Mouse (Mus musculus): ENCODE results near the gene Nfkbib. TPM values are rescaled to one million over a fixed set of nuclear protein-coding genes. Genes with fewer than 3 reads are reported as not detected.

Gene Nfkbib
- polyA plus RNA-seq, 1 experiment from 2014 or later = 38.9 TPM

DNA sequence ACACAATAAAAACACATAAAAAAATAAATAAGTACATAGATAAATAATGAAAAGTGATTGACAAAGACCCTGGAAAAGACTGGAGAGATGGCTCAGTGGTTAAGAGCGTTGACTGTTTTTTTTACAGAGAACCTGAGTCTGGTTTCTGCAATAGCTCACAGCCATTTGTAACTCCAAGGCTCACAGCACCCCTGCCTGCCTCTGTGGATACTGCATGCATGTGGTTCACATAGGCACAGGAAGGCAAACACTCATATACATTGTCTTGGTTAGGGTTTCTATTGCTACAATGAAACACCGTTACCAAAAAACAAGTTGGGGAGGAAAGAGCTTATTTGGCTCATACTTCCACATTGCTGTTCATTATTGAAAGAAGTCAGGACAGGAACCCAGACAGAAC is 51.7 kb downstream of the Nfkbib start:
- no peak overlapping the region for H3K4me2 ChIP-seq (replicated peaks; ENCODE audit: low read depth, low read length)
- no peak overlapping the region for H3K27ac ChIP-seq (ENCODE audit: low read length)

DNA sequence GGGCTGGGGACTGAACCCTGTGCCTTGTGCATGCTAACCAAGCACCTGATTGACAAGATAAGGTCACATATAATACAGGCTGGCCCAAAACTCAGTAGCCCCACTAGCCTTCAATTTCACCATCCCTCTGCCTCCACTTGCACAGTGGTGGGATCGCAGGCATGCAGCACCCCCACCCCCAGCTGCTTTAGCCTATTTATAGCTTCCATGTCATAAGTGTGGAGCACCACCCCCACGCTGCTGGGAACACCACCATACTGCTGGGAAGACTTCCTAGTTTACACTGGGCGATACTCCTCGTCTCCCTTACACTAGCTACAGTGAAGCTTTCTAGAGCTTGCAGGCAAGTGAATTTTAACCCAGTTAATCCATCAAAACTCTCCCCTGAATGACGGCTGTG is 52.6 kb downstream of the Nfkbib start:
- Histone ChIP-seq H3K4me3 (ENCODE audit: low read depth, low read length) (no peak overlapping the region), H3K4me1 (ENCODE audit: control insufficient read depth, insufficient read depth, low read length) (peaks cover 13% of the 10 kb centered on the region; the same call in 1 of the 2 replicates), H3K36me3 (ENCODE audit: control insufficient read depth, insufficient read depth, low read length) (no peaks in the 10 kb centered on the region), H3K27me3 (ENCODE audit: control insufficient read depth, insufficient read depth, low read length) (no peaks in the 10 kb centered on the region), H3K4me2 (replicated peaks; ENCODE audit: low read depth, low read length) (no peak overlapping the region), H3K9me3 (ENCODE audit: control insufficient read depth, low read depth, low read length) (no peaks in the 10 kb centered on the region), H3K27ac (ENCODE audit: low read length) (no peak overlapping the region), H3K9ac (replicated peaks; ENCODE audit: low read depth, low read length) (no peak overlapping the region)
- 67% methylated on average over 5 of the region's 5 CpGs for WGBS
- ATAC-seq (ENCODE audit: insufficient number of reproducible peaks, insufficient read depth, low FRiP score, low read depth) = no peak

More for the DNA sequence above, 51.7 kb downstream of the Nfkbib start:
- Histone ChIP-seq H3K9ac (replicated peaks; ENCODE audit: low read depth, low read length) (no peak overlapping the region), H3K36me3 (ENCODE audit: control insufficient read depth, insufficient read depth, low read length) (no peaks in the 10 kb centered on the region), H3K4me3 (ENCODE audit: low read depth, low read length) (no peak overlapping the region), H3K9me3 (ENCODE audit: control insufficient read depth, low read depth, low read length) (no peaks in the 10 kb centered on the region), H3K27me3 (ENCODE audit: control insufficient read depth, insufficient read depth, low read length) (no peaks in the 10 kb centered on the region), H3K4me1 (ENCODE audit: control insufficient read depth, insufficient read depth, low read length) (peaks cover 13% of the 10 kb centered on the region; the same call in 1 of the 2 replicates)
- ATAC-seq (ENCODE audit: insufficient number of reproducible peaks, insufficient read depth, low FRiP score, low read depth) = no peak
- 98% methylated on average over 2 of the region's 2 CpGs for WGBS

DNA sequence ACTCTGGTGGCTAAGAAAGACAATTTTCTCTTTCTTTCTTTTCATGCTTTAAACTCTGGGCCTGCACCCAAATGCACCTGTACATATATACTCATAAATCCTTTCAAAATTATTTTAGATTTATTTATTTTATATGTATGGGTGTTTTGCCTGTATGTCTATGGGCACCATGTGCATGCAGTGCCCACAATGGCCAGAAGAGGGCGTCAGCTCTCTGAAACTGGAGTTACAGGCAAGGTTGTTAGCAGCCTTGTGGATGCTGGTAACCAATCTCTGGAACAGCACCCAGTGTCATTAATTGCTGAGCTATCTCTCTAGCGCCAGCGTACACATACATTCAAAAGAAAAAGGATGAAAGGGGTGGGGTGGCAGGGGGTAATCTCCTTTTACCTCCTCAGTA is 56.4 kb downstream of the Nfkbib start:
- Histone ChIP-seq H3K9ac (replicated peaks; ENCODE audit: low read depth, low read length) (no peak overlapping the region), H3K9me3 (ENCODE audit: control insufficient read depth, low read depth, low read length) (no peaks in the 10 kb centered on the region), H3K27me3 (ENCODE audit: control insufficient read depth, insufficient read depth, low read length) (no peaks in the 10 kb centered on the region), H3K4me3 (ENCODE audit: low read depth, low read length) (no peak overlapping the region), H3K27ac (ENCODE audit: low read length) (no peak overlapping the region), H3K4me2 (replicated peaks; ENCODE audit: low read depth, low read length) (no peak overlapping the region), H3K4me1 (ENCODE audit: control insufficient read depth, insufficient read depth, low read length) (no peaks in the 10 kb centered on the region), H3K36me3 (ENCODE audit: control insufficient read depth, insufficient read depth, low read length) (no peaks in the 10 kb centered on the region)
- ATAC-seq (ENCODE audit: insufficient number of reproducible peaks, insufficient read depth, low FRiP score, low read depth) = no peak
- 65% methylated on average over 3 of the region's 3 CpGs for WGBS

DNA sequence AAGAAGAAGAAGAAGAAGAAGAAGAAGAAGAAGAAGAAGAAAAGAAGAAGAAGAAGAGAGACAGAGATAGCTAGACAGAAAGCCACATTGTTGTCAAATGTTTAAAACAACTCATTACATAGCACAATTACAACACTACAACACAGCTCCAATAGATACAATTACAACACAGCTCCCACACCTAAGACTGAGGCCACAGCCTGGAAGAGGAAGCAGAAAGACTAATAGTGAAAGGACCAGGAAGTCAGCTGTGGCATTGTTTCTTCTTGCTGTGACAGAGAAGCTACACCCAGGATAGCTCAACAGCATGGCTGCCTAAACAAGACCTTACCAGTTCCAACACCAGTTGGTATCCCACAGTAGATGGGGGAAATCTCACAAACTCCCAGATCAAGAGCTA is 57.9 kb downstream of the Nfkbib start:
- Histone ChIP-seq H3K4me3 (ENCODE audit: low read depth, low read length) (no peak overlapping the region), H3K36me3 (ENCODE audit: control insufficient read depth, insufficient read depth, low read length) (no peaks in the 10 kb centered on the region), H3K27me3 (ENCODE audit: control insufficient read depth, insufficient read depth, low read length) (no peaks in the 10 kb centered on the region), H3K4me1 (ENCODE audit: control insufficient read depth, insufficient read depth, low read length) (no peaks in the 10 kb centered on the region), H3K9me3 (ENCODE audit: control insufficient read depth, low read depth, low read length) (no peaks in the 10 kb centered on the region), H3K4me2 (replicated peaks; ENCODE audit: low read depth, low read length) (no peak overlapping the region), H3K27ac (ENCODE audit: low read length) (no peak overlapping the region), H3K9ac (replicated peaks; ENCODE audit: low read depth, low read length) (no peak overlapping the region)
- no peak for ATAC-seq (ENCODE audit: insufficient number of reproducible peaks, insufficient read depth, low FRiP score, low read depth)

Other genes starting within 250 kb of the Nfkbib start
- gene Ifnl3, start 244.7 kb downstream of the Nfkbib start, polyA plus RNA-seq (2014; fragmentation: Nextera tagmentation; extraction: Ambion mirVana) = not detected in 2 replicates
- 0.49 and 1.0 TPM in 2 replicates for gene Sycn, start 226.6 kb downstream of the Nfkbib start, polyA plus RNA-seq (2014; fragmentation: Nextera tagmentation; extraction: Ambion mirVana)
- gene Nccrp1, start 220.3 kb downstream of the Nfkbib start, polyA plus RNA-seq (2014; fragmentation: Nextera tagmentation; extraction: Ambion mirVana) = not detected in 2 replicates
- gene Samd4b, start 169.4 kb downstream of the Nfkbib start, polyA plus RNA-seq (2014; fragmentation: Nextera tagmentation; extraction: Ambion mirVana) = 23.7 and 25.8 TPM in 2 replicates
- 41.1 and 47.8 TPM in 2 replicates for gene Pak4, start 169.3 kb downstream of the Nfkbib start, polyA plus RNA-seq (2014; fragmentation: Nextera tagmentation; extraction: Ambion mirVana)
- not detected in 2 replicates for gene Acp7, start 136.2 kb downstream of the Nfkbib start, polyA plus RNA-seq (2014; fragmentation: Nextera tagmentation; extraction: Ambion mirVana)
- gene Fbxo27, start 74.7 kb downstream of the Nfkbib start, polyA plus RNA-seq (2014; fragmentation: Nextera tagmentation; extraction: Ambion mirVana) = 5.8 and 6.3 TPM in 2 replicates
- 9.5 and 12.1 TPM in 2 replicates for gene Fbxo17, start 50.7 kb downstream of the Nfkbib start, polyA plus RNA-seq (2014; fragmentation: Nextera tagmentation; extraction: Ambion mirVana)
- gene Mrps12, start 25.7 kb downstream of the Nfkbib start, polyA plus RNA-seq (2014; fragmentation: Nextera tagmentation; extraction: Ambion mirVana) = 129 and 153 TPM in 2 replicates
- gene Sars2, start 25.5 kb downstream of the Nfkbib start, polyA plus RNA-seq (2014; fragmentation: Nextera tagmentation; extraction: Ambion mirVana) = 24.2 and 24.9 TPM in 2 replicates
- not detected in 2 replicates for gene Ccer2, start 11.3 kb downstream of the Nfkbib start, polyA plus RNA-seq (2014; fragmentation: Nextera tagmentation; extraction: Ambion mirVana)
- 64.9 and 68.8 TPM in 2 replicates for gene Sirt2, start 777 bp downstream of the Nfkbib start, polyA plus RNA-seq (2014; fragmentation: Nextera tagmentation; extraction: Ambion mirVana)
- 3.3 and 4.5 TPM in 2 replicates for gene Rinl, start 21.5 kb upstream of the Nfkbib start, polyA plus RNA-seq (2014; fragmentation: Nextera tagmentation; extraction: Ambion mirVana)
- 259 and 266 TPM in 2 replicates for gene Hnrnpl, start 41.0 kb upstream of the Nfkbib start, polyA plus RNA-seq (2014; fragmentation: Nextera tagmentation; extraction: Ambion mirVana)
- gene Ech1, start 57.7 kb upstream of the Nfkbib start, polyA plus RNA-seq (2014; fragmentation: Nextera tagmentation; extraction: Ambion mirVana) = 172 and 179 TPM in 2 replicates
- 127 and 140 TPM in 2 replicates for gene Lgals4, start 66.3 kb upstream of the Nfkbib start, polyA plus RNA-seq (2014; fragmentation: Nextera tagmentation; extraction: Ambion mirVana)
- gene Lgals7, start 96.3 kb upstream of the Nfkbib start, polyA plus RNA-seq (2014; fragmentation: Nextera tagmentation; extraction: Ambion mirVana) = 1.4 and 1.5 TPM in 2 replicates
- gene Capn12, start 113.9 kb upstream of the Nfkbib start, polyA plus RNA-seq (2014; fragmentation: Nextera tagmentation; extraction: Ambion mirVana) = 0.67 and 1.1 TPM in 2 replicates
- 272 and 280 TPM in 2 replicates for gene Actn4, start 194.8 kb upstream of the Nfkbib start, polyA plus RNA-seq (2014; fragmentation: Nextera tagmentation; extraction: Ambion mirVana)
- 413 and 444 TPM in 2 replicates for gene Eif3k, start 214.4 kb upstream of the Nfkbib start, polyA plus RNA-seq (2014; fragmentation: Nextera tagmentation; extraction: Ambion mirVana)
- 8.5 and 11.3 TPM in 2 replicates for gene Map4k1, start 214.5 kb upstream of the Nfkbib start, polyA plus RNA-seq (2014; fragmentation: Nextera tagmentation; extraction: Ambion mirVana)

All from stomach, embryonic 14.5 days (tissue).